Mouse (Mus musculus): ENCODE measurements around the gene Tex26. TPM values are rescaled to one million over a fixed set of nuclear protein-coding genes. Genes with fewer than 3 reads are reported as not detected.

The Tex26 gene
- total RNA-seq (2012; rRNA removed) (not detected in 2 replicates), total RNA-seq (2014; rRNA removed) (not detected in 2 replicates), polyA plus RNA-seq (2012; ENCODE audit: insufficient read length, low read depth) (not detected in 2 replicates)

DNA sequence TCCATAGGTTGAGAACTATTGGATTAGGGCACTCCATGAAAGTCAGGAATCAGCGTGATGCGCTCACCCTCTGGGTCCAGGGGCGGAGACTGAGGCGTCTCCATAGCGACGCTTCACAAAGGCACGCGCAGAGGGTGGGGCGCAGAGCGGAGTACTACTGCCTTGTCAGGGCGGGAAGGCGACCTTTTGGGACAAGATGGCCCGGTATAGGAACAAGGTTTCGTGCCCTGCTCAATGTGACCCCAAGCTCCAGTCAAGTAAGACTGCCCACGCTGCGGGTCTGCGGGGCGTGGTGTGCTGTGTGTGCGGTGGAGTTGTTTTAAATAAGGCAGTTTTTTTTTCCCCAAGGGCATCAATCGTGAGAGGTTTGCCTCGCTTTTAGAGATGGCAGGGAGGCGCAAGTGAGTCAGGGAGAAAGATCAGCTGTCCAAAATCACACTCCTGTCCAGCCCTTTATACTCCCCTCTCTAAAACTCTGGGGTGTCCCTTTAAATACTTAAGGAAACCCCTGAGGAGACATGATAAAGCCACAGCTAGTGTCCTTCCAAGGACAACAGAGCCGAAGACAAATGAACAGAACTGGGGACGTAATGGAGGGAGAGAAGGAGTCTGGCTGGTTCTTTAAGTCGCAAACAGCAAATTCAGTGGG, at the start of gene Tex26:
Gene Tex26, plus strand, starts transcription at position 130 of the 649 bp plus-strand sequence.
- Histone ChIP-seq H3K36me3 (replicated peaks in 1 of 2; ENCODE audit: control insufficient read depth in 1 of 2, insufficient read depth in 1 of 2, low read length in 1 of 2) (no peaks in the 10 kb centered on the region), H3K4me1 (ENCODE audit: control insufficient read depth in 1 of 2, insufficient read depth in 2 of 2) (peaks cover 0 to 14% of the 10 kb centered on the region in 2 experiments; a peak in 2 of 4 replicates), H3K27ac (ENCODE audit: insufficient read depth, low read depth) (no peak within 1 kb of the TSS), H3K4me2 (ENCODE audit: insufficient read depth, low read depth, poor library complexity, severe bottlenecking) (no peak within 1 kb of the TSS), H3K79me2 (replicated peaks; ENCODE audit: control insufficient read depth, extremely low read depth, insufficient read depth, poor library complexity, severe bottlenecking) (no peaks in the 10 kb centered on the region), H3K4me3 (replicated peaks in 1 of 3; ENCODE audit: low read depth in 2 of 3, low read length in 2 of 3, poor library complexity in 1 of 3) (no peak within 1 kb of the TSS), H3K9ac (ENCODE audit: insufficient read depth, low read depth) (no peak within 1 kb of the TSS), H3K27me3 (replicated peaks) (no peaks in the 10 kb centered on the region), H3K9me3 (replicated peaks; ENCODE audit: low read length) (no peaks in the 10 kb centered on the region)
- in situ Hi-C loops (cut with MboI; ENCODE audit: low pct_ligation_motif_present, low pct_unique_long_range_greater_than_20kb, low sequenced_read_pairs): no loop called here
- dilution Hi-C loops (cut with MboI; ENCODE audit: extremely low pct_ligation_motif_present, extremely low pct_unique_long_range_greater_than_20kb, low sequenced_read_pairs): no loop called here
- DNase-seq (ENCODE audit: extremely low read depth): no peak
- TF ChIP-seq MEF2A (IDR thresholded peaks at IDR 0.05; ENCODE audit: borderline replicate concordance, low read depth, low read length) (no peak), ZMIZ1 (IDR thresholded peaks at IDR 0.05; ENCODE audit: low read depth, low read length) (no peak), JUND (conservative IDR thresholded peaks at IDR 0.05; ENCODE audit: low read depth, low read length) (no peak), TBP (conservative IDR thresholded peaks at IDR 0.05; ENCODE audit: low read depth, low read length) (no peak), USF1 (IDR thresholded peaks at IDR 0.05; ENCODE audit: low read depth, low read length) (no peak), GABPA (IDR thresholded peaks at IDR 0.05; ENCODE audit: insufficient replicate concordance, low read depth, low read length) (no peak), MXI1 (IDR thresholded peaks at IDR 0.05; ENCODE audit: low read depth, low read length) (no peak), SMC3 (IDR thresholded peaks at IDR 0.05; ENCODE audit: low read depth, low read length) (no peak), BHLHE40 (IDR thresholded peaks at IDR 0.05; ENCODE audit: low read depth, low read length) (no peak), KAT2A (IDR thresholded peaks at IDR 0.05; ENCODE audit: insufficient replicate concordance, low read length) (no peak), MAFK (IDR thresholded peaks at IDR 0.05; ENCODE audit: insufficient replicate concordance, low read length) (no peak), ZKSCAN1 (IDR thresholded peaks at IDR 0.05; ENCODE audit: borderline replicate concordance, low read depth, low read length) (no peak), CHD2 (IDR thresholded peaks at IDR 0.05; ENCODE audit: low read length) (no peak), ETS1 (conservative IDR thresholded peaks at IDR 0.05; ENCODE audit: low read depth, low read length) (no peak), POLR2A (IDR thresholded peaks at IDR 0.05; ENCODE audit: low read depth, low read length) (no peak), POLR2AphosphoS2 (IDR thresholded peaks at IDR 0.05; ENCODE audit: low read depth, low read length) (no peak), ELF1 (IDR thresholded peaks at IDR 0.05; ENCODE audit: low read depth, low read length) (no peak)

DNA sequence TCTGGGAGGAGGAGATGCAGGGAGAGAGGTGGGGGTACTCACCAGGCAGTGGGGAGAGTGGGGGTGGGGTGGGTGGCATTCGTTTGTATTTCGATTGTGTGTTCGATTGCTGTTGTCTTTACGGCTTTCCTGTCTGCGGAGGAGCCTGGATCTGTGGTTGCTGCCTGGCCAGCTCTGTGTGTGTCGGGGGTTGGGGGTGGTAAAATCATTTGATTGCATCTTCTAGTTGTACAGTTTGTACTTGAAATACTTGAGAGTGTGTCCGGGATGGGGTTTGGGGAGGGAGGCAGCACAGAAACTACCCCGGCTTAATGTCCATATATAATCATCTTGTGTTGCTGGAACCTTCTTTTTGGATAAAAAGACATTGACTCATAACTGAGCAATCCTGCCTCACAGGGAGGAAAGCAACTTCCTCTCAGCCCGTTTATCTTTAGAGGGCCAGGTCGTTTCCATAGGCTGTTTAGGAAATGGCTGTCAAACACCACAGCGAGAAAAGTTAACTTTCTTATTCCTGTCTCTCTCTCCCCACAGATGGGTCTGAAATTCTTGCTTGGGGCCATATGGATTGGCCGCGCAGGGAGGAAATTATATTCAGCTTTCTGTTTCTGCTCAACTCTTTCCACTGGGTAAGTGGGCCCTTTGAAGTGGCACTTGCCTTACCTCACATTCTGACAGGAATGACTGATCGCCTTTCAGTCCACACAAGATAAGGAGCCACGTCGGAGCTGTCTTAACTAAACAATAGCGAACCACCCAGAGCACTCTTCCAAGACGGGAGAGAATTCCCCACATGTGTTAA, 47.7 kb upstream of the Tex26 start:
- dilution Hi-C loops (cut with MboI; ENCODE audit: extremely low pct_ligation_motif_present, extremely low pct_unique_long_range_greater_than_20kb, low sequenced_read_pairs) (no loop called here), in situ Hi-C loops (cut with MboI; ENCODE audit: low pct_ligation_motif_present, low pct_unique_long_range_greater_than_20kb, low sequenced_read_pairs) (no loop called here)
- H3K4me1 ChIP-seq (ENCODE audit: control insufficient read depth in 1 of 2, insufficient read depth in 2 of 2): no peaks in the 10 kb centered on the region
- no peak for DNase-seq (ENCODE audit: extremely low read depth)
- H3K27me3 ChIP-seq (replicated peaks): peaks cover 7% of the 10 kb centered on the region
- H3K27ac ChIP-seq (ENCODE audit: insufficient read depth, low read depth): no peak overlapping the region
- H3K4me3 ChIP-seq (replicated peaks in 1 of 3; ENCODE audit: low read depth in 2 of 3, low read length in 2 of 3, poor library complexity in 1 of 3): no peak overlapping the region
- no peaks in the 10 kb centered on the region for H3K79me2 ChIP-seq (replicated peaks; ENCODE audit: control insufficient read depth, extremely low read depth, insufficient read depth, poor library complexity, severe bottlenecking)
- no peaks in the 10 kb centered on the region for H3K36me3 ChIP-seq (replicated peaks in 1 of 2; ENCODE audit: control insufficient read depth in 1 of 2, insufficient read depth in 1 of 2, low read length in 1 of 2)
- no peak overlapping the region for H3K9ac ChIP-seq (ENCODE audit: insufficient read depth, low read depth)
- H3K9me3 ChIP-seq (replicated peaks; ENCODE audit: low read length): peaks cover 7% of the 10 kb centered on the region
- TF ChIP-seq HCFC1 (IDR thresholded peaks at IDR 0.05; ENCODE audit: low read depth, low read length): no peak
- TF ChIP-seq EP300 (IDR thresholded peaks at IDR 0.05; ENCODE audit: low read length): peak; percentile 50; the same call in 1 of the 2 replicates
- TF ChIP-seq IRF4 (IDR thresholded peaks at IDR 0.05; ENCODE audit: low read depth, low read length): peak; percentile 32; the same call in 1 of the 2 replicates
- no peak for TF ChIP-seq TCF12 (IDR thresholded peaks at IDR 0.05; ENCODE audit: low read depth, low read length)
- H3K4me2 ChIP-seq (ENCODE audit: insufficient read depth, low read depth, poor library complexity, severe bottlenecking): no peak overlapping the region
